Mouse (Mus musculus): Measurements from ENCODE around the gene Grb10. TPM values are rescaled to one million over a fixed set of nuclear protein-coding genes. Genes with fewer than 3 reads are reported as not detected.

Grb10 gene
- polyA plus RNA-seq, 1 experiment, result 0.31 TPM

GRCm38 (mm10) chr11:11939611-11940010 lies 98.9 kb downstream of the Grb10 start:
- H3K36me3 ChIP-seq (ENCODE audit: control insufficient read depth), result peaks cover 58% of the 10 kb centered on the region

GRCm38 (mm10) chr11:11938591-11938990 lies 99.9 kb downstream of the Grb10 start:
- Histone ChIP-seq H3K4me1 (ENCODE audit: control insufficient read depth) (peaks cover 4% of the 10 kb centered on the region), H3K36me3 (ENCODE audit: control insufficient read depth) (peaks cover 57% of the 10 kb centered on the region)

More at GRCm38 (mm10) chr11:11939611-11940010, 98.9 kb downstream of the Grb10 start:
- TF ChIP-seq TAL1 (IDR thresholded peaks at IDR 0.05; ENCODE audit: low read length), result no peak
- no peak for TF ChIP-seq GATA1 (IDR thresholded peaks at IDR 0.05; ENCODE audit: low read length)
- no peaks in the 10 kb centered on the region for H3K9me3 ChIP-seq (ENCODE audit: control insufficient read depth, low read length)
- H3K27me3 ChIP-seq (ENCODE audit: control insufficient read depth), result no peaks in the 10 kb centered on the region
- H3K4me1 ChIP-seq (ENCODE audit: control insufficient read depth), result peaks cover 4% of the 10 kb centered on the region
- H3K4me3 ChIP-seq (replicated peaks), result no peak overlapping the region

GRCm38 (mm10) chr11:11937340-11938030 lies 101.0 kb downstream of the Grb10 start:
- Histone ChIP-seq H3K4me1 (ENCODE audit: control insufficient read depth) (peaks cover 6% of the 10 kb centered on the region), H3K36me3 (ENCODE audit: control insufficient read depth) (peaks cover 60% of the 10 kb centered on the region), H3K4me3 (replicated peaks) (no peak overlapping the region), H3K27me3 (ENCODE audit: control insufficient read depth) (no peaks in the 10 kb centered on the region), H3K9me3 (ENCODE audit: control insufficient read depth, low read length) (no peaks in the 10 kb centered on the region)
- TF ChIP-seq GATA1 (IDR thresholded peaks at IDR 0.05; ENCODE audit: low read length) (no peak), TAL1 (IDR thresholded peaks at IDR 0.05; ENCODE audit: low read length) (no peak)

More at GRCm38 (mm10) chr11:11938591-11938990, 99.9 kb downstream of the Grb10 start:
- Histone ChIP-seq H3K27me3 (ENCODE audit: control insufficient read depth) (no peaks in the 10 kb centered on the region), H3K9me3 (ENCODE audit: control insufficient read depth, low read length) (no peaks in the 10 kb centered on the region), H3K4me3 (replicated peaks) (no peak overlapping the region)
- TF ChIP-seq GATA1 (IDR thresholded peaks at IDR 0.05; ENCODE audit: low read length) (no peak), TAL1 (IDR thresholded peaks at IDR 0.05; ENCODE audit: low read length) (no peak)

GRCm38 (mm10) chr11:11934808-11935207 lies 103.7 kb downstream of the Grb10 start:
- peaks cover 59% of the 10 kb centered on the region for H3K36me3 ChIP-seq (ENCODE audit: control insufficient read depth)
- no peak overlapping the region for H3K4me3 ChIP-seq (replicated peaks)
- peaks cover 5% of the 10 kb centered on the region for H3K4me1 ChIP-seq (ENCODE audit: control insufficient read depth)
- no peaks in the 10 kb centered on the region for H3K27me3 ChIP-seq (ENCODE audit: control insufficient read depth)
- H3K9me3 ChIP-seq (ENCODE audit: control insufficient read depth, low read length), result no peaks in the 10 kb centered on the region
- no peak for TF ChIP-seq TAL1 (IDR thresholded peaks at IDR 0.05; ENCODE audit: low read length)

GRCm38 (mm10) chr11:11932102-11932789 lies 106.2 kb downstream of the Grb10 start:
- Histone ChIP-seq H3K4me3 (replicated peaks) (no peak overlapping the region), H3K27me3 (ENCODE audit: control insufficient read depth) (no peaks in the 10 kb centered on the region), H3K36me3 (ENCODE audit: control insufficient read depth) (peaks cover 42% of the 10 kb centered on the region), H3K9me3 (ENCODE audit: control insufficient read depth, low read length) (no peaks in the 10 kb centered on the region), H3K4me1 (ENCODE audit: control insufficient read depth) (peaks cover 6% of the 10 kb centered on the region)
- TF ChIP-seq TAL1 (IDR thresholded peaks at IDR 0.05; ENCODE audit: low read length) (no peak), GATA1 (IDR thresholded peaks at IDR 0.05; ENCODE audit: low read length) (no peak)

GRCm38 (mm10) chr11:11931688-11932087 lies 106.8 kb downstream of the Grb10 start:
- no peaks in the 10 kb centered on the region for H3K9me3 ChIP-seq (ENCODE audit: control insufficient read depth, low read length)
- no peak for TF ChIP-seq GATA1 (IDR thresholded peaks at IDR 0.05; ENCODE audit: low read length)
- TF ChIP-seq TAL1 (IDR thresholded peaks at IDR 0.05; ENCODE audit: low read length), result no peak
- no peaks in the 10 kb centered on the region for H3K27me3 ChIP-seq (ENCODE audit: control insufficient read depth)
- no peak overlapping the region for H3K4me3 ChIP-seq (replicated peaks)
- H3K36me3 ChIP-seq (ENCODE audit: control insufficient read depth), result peaks cover 38% of the 10 kb centered on the region
- H3K4me1 ChIP-seq (ENCODE audit: control insufficient read depth), result peaks cover 6% of the 10 kb centered on the region

GRCm38 (mm10) chr11:11930527-11930926 lies 108.0 kb downstream of the Grb10 start:
- Histone ChIP-seq H3K4me1 (ENCODE audit: control insufficient read depth) (peaks cover 6% of the 10 kb centered on the region), H3K9me3 (ENCODE audit: control insufficient read depth, low read length) (no peaks in the 10 kb centered on the region), H3K27me3 (ENCODE audit: control insufficient read depth) (no peaks in the 10 kb centered on the region), H3K4me3 (replicated peaks) (no peak overlapping the region), H3K36me3 (ENCODE audit: control insufficient read depth) (peaks cover 29% of the 10 kb centered on the region)
- TF ChIP-seq GATA1 (IDR thresholded peaks at IDR 0.05; ENCODE audit: low read length), result no peak
- TF ChIP-seq TAL1 (IDR thresholded peaks at IDR 0.05; ENCODE audit: low read length), result no peak

GRCm38 (mm10) chr11:11929059-11929458 lies 109.4 kb downstream of the Grb10 start:
- no peaks in the 10 kb centered on the region for H3K27me3 ChIP-seq (ENCODE audit: control insufficient read depth)
- H3K4me3 ChIP-seq (replicated peaks), result no peak overlapping the region
- TF ChIP-seq TAL1 (IDR thresholded peaks at IDR 0.05; ENCODE audit: low read length) (no peak), GATA1 (IDR thresholded peaks at IDR 0.05; ENCODE audit: low read length) (no peak)
- no peaks in the 10 kb centered on the region for H3K9me3 ChIP-seq (ENCODE audit: control insufficient read depth, low read length)
- peaks cover 13% of the 10 kb centered on the region for H3K4me1 ChIP-seq (ENCODE audit: control insufficient read depth)
- peaks cover 22% of the 10 kb centered on the region for H3K36me3 ChIP-seq (ENCODE audit: control insufficient read depth)

GRCm38 (mm10) chr11:11928586-11928985 lies 109.9 kb downstream of the Grb10 start:
- Histone ChIP-seq H3K36me3 (ENCODE audit: control insufficient read depth) (peaks cover 17% of the 10 kb centered on the region), H3K4me1 (ENCODE audit: control insufficient read depth) (peaks cover 17% of the 10 kb centered on the region), H3K27me3 (ENCODE audit: control insufficient read depth) (no peaks in the 10 kb centered on the region), H3K4me3 (replicated peaks) (no peak overlapping the region), H3K9me3 (ENCODE audit: control insufficient read depth, low read length) (no peaks in the 10 kb centered on the region)
- TF ChIP-seq TAL1 (IDR thresholded peaks at IDR 0.05; ENCODE audit: low read length), result no peak
- no peak for TF ChIP-seq GATA1 (IDR thresholded peaks at IDR 0.05; ENCODE audit: low read length)
